Mouse (Mus musculus) bone marrow, adult 2 months (tissue): ENCODE results near the gene Prf1.

Experiments used
- CTCF ChIP-seq: fragments of 200-500 bp; IDR thresholded peaks from 2 replicates; pipeline ENCODE4 v1.5.1; 2011; ENCODE audit warnings: low read length, control low read depth; ENCODE audit not compliant: control insufficient read depth, insufficient read depth
- POLR2A ChIP-seq: fragments of 200-500 bp; IDR thresholded peaks from 2 replicates; pipeline ENCODE4 v1.6.1; 2011; ENCODE audit warnings: low read depth, mild to moderate bottlenecking, control low read depth, low read length, borderline replicate concordance; ENCODE audit not compliant: control insufficient read depth

GRCm38 (mm10) chr10:61325782-61326328 lies 28.2 kb downstream of the Prf1 start:
- no peak for TF ChIP-seq POLR2A
- no peak for TF ChIP-seq CTCF
